Mouse (Mus musculus) limb, embryonic 13.5 days (tissue): ENCODE results near the gene Itsn1. TPM values are rescaled to one million over a fixed set of nuclear protein-coding genes. Genes with fewer than 3 reads are reported as not detected.

Experiments used
- ATAC-seq: fragments of 200-750 bp; cut with Nextera tagmentation; 2 replicates; pipeline ENCODE4 v1.8.0; 2017; ENCODE audit warnings: low read depth, moderate number of reproducible peaks, moderate TSS enrichment; ENCODE audit not compliant: low FRiP score
- H3K27ac ChIP-seq: fragments of 300-500 bp; sonication (generic); 2 replicates; pipeline ENCODE4 v1.5.1; 2015; ENCODE audit warnings: inconsistent platforms, mild to moderate bottlenecking, moderate library complexity
- H3K27me3 ChIP-seq: fragments of 300-500 bp; sonication (generic); 2 replicates; pipeline ENCODE4 v1.6.1; 2015; ENCODE audit warnings: mild to moderate bottlenecking, inconsistent platforms
- H3K36me3 ChIP-seq: fragments of 300-500 bp; sonication (generic); 2 replicates; pipeline ENCODE4 v1.6.1; 2015; ENCODE audit warnings: inconsistent platforms, mild to moderate bottlenecking, moderate library complexity
- H3K4me1 ChIP-seq: fragments of 300-500 bp; sonication (generic); 2 replicates; pipeline ENCODE4 v1.6.1; 2015; ENCODE audit warnings: inconsistent platforms
- H3K4me2 ChIP-seq: fragments of 300-500 bp; sonication (generic); replicated peaks from 2 replicates; pipeline ENCODE4 v1.6.1; 2015; ENCODE audit warnings: inconsistent platforms, mild to moderate bottlenecking, moderate library complexity
- H3K4me3 ChIP-seq: fragments of 300-500 bp; sonication (generic); 2 replicates; pipeline ENCODE4 v1.5.1; 2015; ENCODE audit warnings: moderate library complexity, mild to moderate bottlenecking, inconsistent platforms
- H3K9ac ChIP-seq: fragments of 300-500 bp; sonication (generic); 2 replicates; pipeline ENCODE4 v1.6.1; 2015; ENCODE audit warnings: mild to moderate bottlenecking, inconsistent platforms
- H3K9me3 ChIP-seq: fragments of 300-500 bp; sonication (generic); 2 replicates; pipeline ENCODE4 v1.6.1; 2016; ENCODE audit warnings: inconsistent platforms
- WGBS: fragments of 180-500 bp; shearing (Covaris S2); methylation state at CpG from one replicate; pipeline ENCODE4 v1.1.7; 2015; 5-methylcytosine and 5-hydroxymethylcytosine counted together
- polyA plus RNA-seq: library from polyadenylated mRNA; unstranded; fragments of >200 nt; fragmentation: Nextera tagmentation; extraction: Ambion mirVana; gene quantifications from 2 replicates; pipeline ENCODE4 v1.2.1, GENCODE M21; 2015

Itsn1 gene
- polyA plus RNA-seq, 1 experiment from 2014 or later, result 27.4 TPM

GRCm38 (mm10) chr16:91780151-91780550 lies 51.1 kb downstream of the Itsn1 start:
- no peaks in the 10 kb centered on the region for H3K9me3 ChIP-seq
- WGBS, result 91% methylated on average over 7 of the region's 7 CpGs
- H3K4me3 ChIP-seq, result no peak overlapping the region
- H3K4me2 ChIP-seq, result no peak overlapping the region
- H3K4me1 ChIP-seq, result peaks cover 7% of the 10 kb centered on the region; the same call in 1 of the 2 replicates
- no peak overlapping the region for H3K27ac ChIP-seq
- no peaks in the 10 kb centered on the region for H3K27me3 ChIP-seq
- ATAC-seq, result no peak
- H3K36me3 ChIP-seq, result peaks cover 14% of the 10 kb centered on the region
- no peak overlapping the region for H3K9ac ChIP-seq

GRCm38 (mm10) chr16:91780826-91781225 lies 51.7 kb downstream of the Itsn1 start:
- no peaks in the 10 kb centered on the region for H3K9me3 ChIP-seq
- no peak for ATAC-seq
- peaks cover 7% of the 10 kb centered on the region; the same call in 1 of the 2 replicates for H3K4me1 ChIP-seq
- H3K36me3 ChIP-seq, result peaks cover 20% of the 10 kb centered on the region
- H3K4me3 ChIP-seq, result no peak overlapping the region
- H3K4me2 ChIP-seq, result no peak overlapping the region
- H3K27ac ChIP-seq, result no peak overlapping the region
- WGBS, result 89% methylated on average over 3 of the region's 3 CpGs
- H3K9ac ChIP-seq, result no peak overlapping the region
- H3K27me3 ChIP-seq, result no peaks in the 10 kb centered on the region

DNA sequence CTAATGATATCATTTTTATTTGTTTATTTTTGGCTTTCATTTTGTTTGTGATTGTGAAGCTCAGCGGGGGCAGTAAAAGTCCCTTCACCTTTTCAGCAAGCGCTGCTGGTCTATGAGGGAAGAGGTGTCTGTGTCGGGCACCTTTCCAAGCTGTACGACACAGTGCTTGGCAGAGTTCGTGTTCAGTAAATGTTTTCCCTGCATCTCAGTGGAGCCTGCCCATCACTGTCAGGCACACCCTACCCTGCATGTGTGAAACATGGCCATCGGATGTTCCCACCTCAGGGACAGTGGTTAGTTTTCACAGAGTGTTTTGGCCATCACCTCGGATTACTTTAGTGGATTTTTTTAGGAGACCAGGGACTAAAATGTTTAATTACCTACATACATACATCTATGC lies 54.1 kb downstream of the Itsn1 start:
- no peak for ATAC-seq
- Histone ChIP-seq H3K9me3 (no peaks in the 10 kb centered on the region), H3K27ac (no peak overlapping the region), H3K36me3 (peaks cover 41% of the 10 kb centered on the region), H3K4me3 (no peak overlapping the region), H3K4me2 (no peak overlapping the region), H3K9ac (no peak overlapping the region), H3K27me3 (no peaks in the 10 kb centered on the region), H3K4me1 (peaks cover 7% of the 10 kb centered on the region; the same call in 1 of the 2 replicates)
- 89% methylated on average over 7 of the region's 7 CpGs for WGBS

- WGBS, result 77% methylated on average over 6 of the region's 6 CpGs
- Histone ChIP-seq H3K27me3 (no peaks in the 10 kb centered on the region), H3K9ac (no peak overlapping the region), H3K36me3 (peaks cover 46% of the 10 kb centered on the region), H3K4me3 (no peak overlapping the region), H3K27ac (no peak overlapping the region), H3K4me2 (no peak overlapping the region), H3K9me3 (no peaks in the 10 kb centered on the region), H3K4me1 (peaks cover 5% of the 10 kb centered on the region; the same call in 1 of the 2 replicates)
- no peak for ATAC-seq
These were observed 55.2 kb downstream of the Itsn1 start for GRCm38 (mm10) chr16:91784298-91784697.

DNA sequence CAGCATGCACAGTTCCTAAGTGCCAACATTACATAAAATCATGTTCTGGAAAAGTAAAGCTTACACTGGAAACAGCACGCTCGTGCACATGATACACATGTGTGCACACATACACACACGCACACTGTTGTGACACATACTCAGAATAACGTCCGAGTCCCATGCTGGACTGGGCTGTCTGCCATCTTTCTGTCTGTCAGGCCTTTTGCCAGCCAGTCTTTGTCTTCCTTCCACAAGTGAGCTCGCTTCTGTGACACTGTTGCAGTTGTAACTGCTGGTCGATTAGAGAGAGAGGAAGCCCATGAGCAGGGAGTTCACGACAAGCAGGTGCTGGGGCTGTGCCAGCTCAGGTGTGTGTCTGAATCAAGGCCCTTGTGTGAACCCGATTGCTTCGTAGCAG lies 57.3 kb downstream of the Itsn1 start:
- no peak for ATAC-seq
- 79% methylated on average over 10 of the region's 10 CpGs for WGBS

DNA sequence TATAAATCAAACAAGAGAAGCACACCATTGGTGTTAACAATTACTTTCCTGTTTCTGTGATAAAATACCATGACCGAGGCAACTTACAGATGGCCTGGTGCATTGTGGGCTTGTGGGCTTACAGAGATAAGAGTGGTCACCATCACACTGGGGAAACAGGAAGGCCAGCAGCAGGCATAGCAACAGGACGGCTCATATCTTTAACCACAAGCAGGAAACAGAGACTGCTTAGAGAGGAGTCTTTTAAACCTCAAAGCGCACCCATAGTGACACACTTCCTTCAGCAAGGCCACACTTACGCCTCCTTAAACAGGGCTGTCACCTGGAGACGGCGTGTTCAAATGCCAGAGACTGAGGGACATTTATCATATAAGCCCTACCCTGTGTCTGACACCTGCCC lies 60.6 kb downstream of the Itsn1 start:
- H3K9ac ChIP-seq, result no peak overlapping the region
- peaks cover 4% of the 10 kb centered on the region; the same call in 1 of the 2 replicates for H3K4me1 ChIP-seq
- H3K36me3 ChIP-seq, result peaks cover 62% of the 10 kb centered on the region
- H3K9me3 ChIP-seq, result no peaks in the 10 kb centered on the region
- ATAC-seq, result no peak
- H3K27ac ChIP-seq, result no peak overlapping the region
- no peak overlapping the region for H3K4me2 ChIP-seq
- WGBS, result 73% methylated on average over 6 of the region's 6 CpGs
- no peak overlapping the region for H3K4me3 ChIP-seq
- H3K27me3 ChIP-seq, result no peaks in the 10 kb centered on the region

More for the DNA sequence above, 57.3 kb downstream of the Itsn1 start:
- H3K4me3 ChIP-seq, result no peak overlapping the region
- no peak overlapping the region for H3K4me2 ChIP-seq
- H3K9me3 ChIP-seq, result no peaks in the 10 kb centered on the region
- no peak overlapping the region for H3K9ac ChIP-seq
- no peaks in the 10 kb centered on the region for H3K27me3 ChIP-seq
- H3K4me1 ChIP-seq, result peaks cover 4% of the 10 kb centered on the region; the same call in 1 of the 2 replicates
- H3K27ac ChIP-seq, result no peak overlapping the region
- peaks cover 58% of the 10 kb centered on the region for H3K36me3 ChIP-seq

- Histone ChIP-seq H3K36me3 (peaks cover 56% of the 10 kb centered on the region), H3K9ac (no peak overlapping the region), H3K4me1 (peaks cover 4% of the 10 kb centered on the region; the same call in 1 of the 2 replicates), H3K27me3 (no peaks in the 10 kb centered on the region), H3K9me3 (no peaks in the 10 kb centered on the region), H3K27ac (no peak overlapping the region), H3K4me3 (no peak overlapping the region), H3K4me2 (no peak overlapping the region)
- 49% methylated on average over 8 of the region's 8 CpGs for WGBS
- ATAC-seq, result no peak
These were observed 63.6 kb downstream of the Itsn1 start for GRCm38 (mm10) chr16:91792477-91793196.

- H3K36me3 ChIP-seq, result peaks cover 46% of the 10 kb centered on the region
- no peak overlapping the region for H3K27ac ChIP-seq
- H3K4me2 ChIP-seq, result no peak overlapping the region
- H3K9me3 ChIP-seq, result no peaks in the 10 kb centered on the region
- ATAC-seq, result no peak
- no peak overlapping the region for H3K4me3 ChIP-seq
- no peak overlapping the region for H3K9ac ChIP-seq
- 94% methylated on average over 13 of the region's 13 CpGs for WGBS
- no peaks in the 10 kb centered on the region for H3K27me3 ChIP-seq
- H3K4me1 ChIP-seq, result peaks cover 4% of the 10 kb centered on the region; the same call in 1 of the 2 replicates
These were observed 64.6 kb downstream of the Itsn1 start for GRCm38 (mm10) chr16:91793507-91794278.

DNA sequence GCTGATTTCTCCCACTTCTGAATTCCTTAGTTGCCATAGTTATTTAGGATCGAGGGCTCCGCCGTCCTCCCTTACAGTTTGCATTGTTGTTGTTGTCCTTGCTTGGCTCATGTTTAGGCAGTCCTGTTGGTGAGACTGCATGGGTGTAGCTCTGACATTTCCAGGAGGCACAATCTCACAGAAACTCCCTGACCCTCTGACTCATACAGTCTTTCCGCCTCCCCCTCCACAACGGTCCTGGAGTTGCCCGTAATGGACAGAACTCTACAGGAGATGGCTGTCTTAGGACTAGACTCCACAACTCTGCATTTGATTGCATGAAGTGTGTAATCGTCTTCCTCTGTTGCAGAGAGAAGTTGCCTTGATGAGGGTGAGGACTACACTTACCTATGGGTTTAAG lies 65.2 kb downstream of the Itsn1 start:
- no peak overlapping the region for H3K4me3 ChIP-seq
- no peaks in the 10 kb centered on the region for H3K9me3 ChIP-seq
- H3K36me3 ChIP-seq, result peaks cover 46% of the 10 kb centered on the region
- no peak overlapping the region for H3K4me2 ChIP-seq
- 96% methylated on average over 7 of the region's 7 CpGs for WGBS
- ATAC-seq, result no peak
- H3K4me1 ChIP-seq, result peaks cover 4% of the 10 kb centered on the region; the same call in 1 of the 2 replicates
- no peak overlapping the region for H3K27ac ChIP-seq
- H3K9ac ChIP-seq, result no peak overlapping the region
- H3K27me3 ChIP-seq, result no peaks in the 10 kb centered on the region

GRCm38 (mm10) chr16:91795044-91795443 lies 66.0 kb downstream of the Itsn1 start:
- 93% methylated on average over 2 of the region's 2 CpGs for WGBS
- no peak for ATAC-seq

GRCm38 (mm10) chr16:91795606-91796005 lies 66.5 kb downstream of the Itsn1 start:
- Histone ChIP-seq H3K36me3 (peaks cover 40% of the 10 kb centered on the region), H3K4me2 (no peak overlapping the region), H3K9ac (no peak overlapping the region), H3K27me3 (no peaks in the 10 kb centered on the region), H3K4me1 (no peaks in the 10 kb centered on the region), H3K27ac (no peak overlapping the region), H3K9me3 (no peaks in the 10 kb centered on the region), H3K4me3 (no peak overlapping the region)
- ATAC-seq, result no peak
- 92% methylated on average over 9 of the region's 9 CpGs for WGBS

More at GRCm38 (mm10) chr16:91795044-91795443, 66.0 kb downstream of the Itsn1 start:
- H3K27ac ChIP-seq, result no peak overlapping the region
- H3K27me3 ChIP-seq, result no peaks in the 10 kb centered on the region
- no peaks in the 10 kb centered on the region for H3K9me3 ChIP-seq
- no peak overlapping the region for H3K4me3 ChIP-seq
- no peak overlapping the region for H3K4me2 ChIP-seq
- peaks cover 2% of the 10 kb centered on the region; the same call in 1 of the 2 replicates for H3K4me1 ChIP-seq
- H3K9ac ChIP-seq, result no peak overlapping the region
- H3K36me3 ChIP-seq, result peaks cover 41% of the 10 kb centered on the region

DNA sequence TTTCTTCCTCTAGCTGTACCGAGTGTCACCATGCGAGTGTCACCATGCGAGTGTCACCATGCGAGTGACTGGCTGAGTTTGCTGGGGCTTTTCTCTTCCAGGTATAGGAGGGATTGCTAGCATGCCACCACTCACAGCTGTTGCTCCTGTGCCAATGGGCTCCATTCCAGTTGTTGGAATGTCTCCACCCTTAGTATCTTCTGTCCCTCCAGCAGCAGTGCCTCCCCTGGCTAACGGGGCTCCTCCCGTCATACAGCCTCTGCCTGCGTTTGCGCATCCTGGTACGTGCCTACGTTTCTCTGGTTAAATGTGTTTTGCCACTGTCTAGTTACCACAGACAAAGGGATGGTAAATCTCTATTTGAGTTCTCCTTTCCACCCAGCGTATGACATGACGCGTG lies 72.3 kb downstream of the Itsn1 start:
- Histone ChIP-seq H3K4me2 (no peak overlapping the region), H3K27ac (no peak overlapping the region), H3K4me1 (peaks cover 27% of the 10 kb centered on the region), H3K27me3 (no peaks in the 10 kb centered on the region), H3K9me3 (no peaks in the 10 kb centered on the region), H3K9ac (no peak overlapping the region), H3K4me3 (no peak overlapping the region), H3K36me3 (peaks cover 26% of the 10 kb centered on the region)
- 93% methylated on average over 13 of the region's 13 CpGs for WGBS
- no peak for ATAC-seq
